Mouse (Mus musculus) midbrain, embryonic 14.5 days (tissue): Measurements from ENCODE around the gene Pm20d2. TPM values are rescaled to one million over a fixed set of nuclear protein-coding genes. Genes with fewer than 3 reads are reported as not detected.

Experiments
- ATAC-seq: fragments of 200-750 bp; cut with Nextera tagmentation; 2 replicates; pipeline ENCODE4 v1.8.0; 2017; ENCODE audit warnings: moderate number of reproducible peaks, moderate library complexity; ENCODE audit not compliant: low FRiP score, low TSS enrichment
- DNase-seq: peaks from one replicate; pipeline ENCODE4 v3.0.0-alpha.2; 2015
- H3K27ac ChIP-seq: fragments of 300-500 bp; sonication (generic); replicated peaks from 2 replicates; pipeline ENCODE4 v1.5.1; 2014; ENCODE audit warnings: mild to moderate bottlenecking, low read depth, low read length, moderate library complexity
- H3K27me3 ChIP-seq: fragments of 300-500 bp; sonication (generic); 2 replicates; pipeline ENCODE4 v1.6.1; 2014; ENCODE audit warnings: low read length, control low read depth, mixed read lengths; ENCODE audit not compliant: control insufficient read depth, insufficient read depth
- H3K36me3 ChIP-seq: fragments of 300-500 bp; sonication (generic); 2 replicates; pipeline ENCODE4 v1.6.1; 2014; ENCODE audit warnings: low read length, control low read depth; ENCODE audit not compliant: control insufficient read depth, insufficient read depth
- H3K4me1 ChIP-seq: fragments of 300-500 bp; sonication (generic); 2 replicates; pipeline ENCODE4 v1.6.1; 2014; ENCODE audit warnings: mild to moderate bottlenecking, antibody characterized with exemption, low read length, control low read depth; ENCODE audit not compliant: control insufficient read depth, insufficient read depth
- H3K4me2 ChIP-seq: fragments of 300-500 bp; sonication (generic); 2 replicates; pipeline ENCODE4 v1.6.1; 2014; ENCODE audit warnings: mild to moderate bottlenecking, low read length, moderate library complexity
- H3K4me3 ChIP-seq: fragments of 300-500 bp; sonication (generic); replicated peaks from 2 replicates; pipeline ENCODE4 v1.5.1; 2014; ENCODE audit warnings: low read depth, low read length
- H3K9ac ChIP-seq: fragments of 300-500 bp; sonication (generic); replicated peaks from 2 replicates; pipeline ENCODE4 v1.6.1; 2014; ENCODE audit warnings: mild to moderate bottlenecking, low read length, moderate library complexity
- H3K9me3 ChIP-seq: fragments of 300-500 bp; sonication (generic); 2 replicates; pipeline ENCODE4 v1.6.1; 2016; ENCODE audit warnings: low read length, control low read depth, mixed read lengths; ENCODE audit not compliant: control insufficient read depth
- WGBS: fragments of 180-500 bp; shearing (Covaris S2); extraction: QIAGEN DNeasy Blood & Tissue Kit; methylation state at CpG from one replicate; pipeline ENCODE4 v1.1.7; 2014; 5-methylcytosine and 5-hydroxymethylcytosine counted together
- polyA plus RNA-seq: library from polyadenylated mRNA; unstranded; fragments of >200 nt; fragmentation: Nextera tagmentation; extraction: Ambion mirVana; gene quantifications from 2 replicates; pipeline ENCODE4 v1.2.1, GENCODE M21; 2014

Pm20d2 gene
- polyA plus RNA-seq, 1 experiment from 2014 or later = 1.9 TPM

DNA sequence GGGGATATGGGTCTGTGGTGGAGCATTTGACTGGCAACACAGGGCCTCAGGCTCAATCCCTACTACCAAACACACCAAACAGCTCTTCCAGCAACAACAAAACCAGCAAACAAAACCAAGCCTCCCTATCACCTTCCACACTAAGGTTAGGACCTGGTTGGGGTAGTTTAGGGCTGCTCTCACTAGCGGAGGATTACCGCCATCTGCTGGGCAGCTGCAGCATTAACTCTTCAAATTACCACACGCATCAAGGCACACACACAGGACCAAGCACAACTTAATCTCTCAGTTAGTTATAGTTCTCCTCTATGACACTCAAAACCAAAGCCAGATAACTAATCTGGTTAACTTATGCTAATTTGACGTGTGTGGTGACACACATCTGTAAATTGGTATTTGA lies 15.1 kb upstream of the Pm20d2 start:
- ATAC-seq (peak; percentile 48; the same call in 1 of the 2 replicates), DNase-seq (peak; percentile 72)
- Histone ChIP-seq H3K4me2 (no peak overlapping the region), H3K27ac (no peak overlapping the region), H3K4me1 (0 out of 2 replicates have a peak, but pooled peaks cover 8% of the 10 kb centered on the region), H3K4me3 (no peak overlapping the region), H3K9ac (no peak overlapping the region), H3K9me3 (no peaks in the 10 kb centered on the region), H3K36me3 (no peaks in the 10 kb centered on the region), H3K27me3 (no peaks in the 10 kb centered on the region)
- under 1% methylated on average over 4 of the region's 4 CpGs for WGBS

DNA sequence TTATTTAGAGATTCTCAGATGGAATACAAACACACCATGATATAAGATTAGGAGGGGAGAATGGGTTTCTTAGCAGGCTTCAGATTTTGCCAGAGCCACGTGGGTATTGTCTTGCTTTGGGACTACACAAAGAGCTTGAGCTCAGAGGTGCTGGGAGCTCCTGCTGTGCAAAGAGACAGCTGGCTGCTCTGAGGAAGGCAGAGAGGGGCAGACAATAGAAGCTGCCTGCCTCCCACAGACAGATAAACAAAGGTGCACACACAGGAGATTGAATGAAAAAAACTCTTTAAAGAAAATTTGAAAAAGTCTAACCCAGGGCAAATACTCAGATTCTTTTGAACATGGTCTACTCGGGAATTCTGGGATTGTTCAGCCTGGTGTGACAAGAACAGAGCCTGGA lies 8.6 kb upstream of the Pm20d2 start:
- DNase-seq = no peak

DNA sequence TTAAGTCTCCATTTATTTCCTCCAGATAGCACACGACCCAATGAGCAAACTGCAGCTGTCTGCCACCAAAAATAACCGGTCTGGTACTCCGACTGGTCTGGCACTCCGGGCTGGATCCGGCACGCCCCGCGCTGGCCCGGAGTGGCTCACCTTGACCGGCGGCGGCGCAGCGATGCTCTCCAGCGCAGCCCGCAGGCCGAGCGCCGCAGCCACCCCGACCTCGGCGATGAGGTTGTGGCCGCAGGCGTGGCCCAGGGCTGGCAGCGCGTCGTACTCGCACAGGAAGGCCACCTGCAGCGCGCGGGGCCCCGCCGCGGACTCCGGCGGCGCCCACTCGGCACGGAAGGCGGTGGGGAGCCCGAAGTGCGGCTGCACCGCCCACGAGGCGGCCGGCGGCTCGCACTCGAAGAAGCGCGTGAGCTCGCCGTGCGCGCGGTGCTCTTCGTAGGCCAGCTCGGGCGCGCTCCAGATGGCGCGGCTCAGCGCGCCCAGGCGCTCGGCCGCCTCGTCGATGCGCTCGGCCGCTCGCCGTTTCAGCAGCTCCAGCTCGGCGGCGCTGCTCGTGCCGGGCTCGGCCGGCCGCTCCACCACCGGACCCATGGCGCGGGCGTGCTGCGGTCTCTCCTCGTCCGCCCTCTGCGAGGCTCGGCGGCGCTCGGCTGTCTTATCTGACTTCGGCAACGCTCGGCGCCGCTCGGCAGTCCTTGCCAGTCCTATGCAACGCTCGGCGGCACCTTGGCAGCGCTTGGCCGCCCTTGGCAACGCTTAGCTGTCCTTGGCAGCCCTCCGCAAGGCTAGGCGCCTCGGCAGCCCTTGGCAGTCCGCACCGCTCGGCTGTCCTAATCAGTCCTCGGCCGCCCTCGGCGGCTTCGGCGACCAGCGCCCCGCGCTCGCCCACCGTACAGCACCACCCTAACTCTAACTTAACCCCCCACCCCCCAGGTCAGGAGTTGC lies 479 bp downstream of the Pm20d2 start:
- Histone ChIP-seq H3K9me3 (no peaks in the 10 kb centered on the region), H3K27ac (peak overlapping the region; percentile 92), H3K36me3 (no peaks in the 10 kb centered on the region), H3K4me1 (no peaks in the 10 kb centered on the region), H3K9ac (peak overlapping the region; percentile 78), H3K4me3 (peak overlapping the region; percentile 65), H3K4me2 (peak overlapping the region; percentile 84), H3K27me3 (no peaks in the 10 kb centered on the region)
- peak; percentile 95 for ATAC-seq
- peak; percentile 93 for DNase-seq
- under 1% methylated on average over 123 of the region's 123 CpGs for WGBS

More for the DNA sequence above, 8.6 kb upstream of the Pm20d2 start:
- no peak overlapping the region for H3K4me3 ChIP-seq
- no peaks in the 10 kb centered on the region for H3K9me3 ChIP-seq
- no peaks in the 10 kb centered on the region for H3K27me3 ChIP-seq
- WGBS = 6% methylated on average over 2 of the region's 2 CpGs
- no peak for ATAC-seq
- H3K36me3 ChIP-seq = no peaks in the 10 kb centered on the region
- H3K27ac ChIP-seq = no peak overlapping the region
- no peak overlapping the region for H3K9ac ChIP-seq
- H3K4me1 ChIP-seq = no peaks in the 10 kb centered on the region
- no peak overlapping the region for H3K4me2 ChIP-seq

DNA sequence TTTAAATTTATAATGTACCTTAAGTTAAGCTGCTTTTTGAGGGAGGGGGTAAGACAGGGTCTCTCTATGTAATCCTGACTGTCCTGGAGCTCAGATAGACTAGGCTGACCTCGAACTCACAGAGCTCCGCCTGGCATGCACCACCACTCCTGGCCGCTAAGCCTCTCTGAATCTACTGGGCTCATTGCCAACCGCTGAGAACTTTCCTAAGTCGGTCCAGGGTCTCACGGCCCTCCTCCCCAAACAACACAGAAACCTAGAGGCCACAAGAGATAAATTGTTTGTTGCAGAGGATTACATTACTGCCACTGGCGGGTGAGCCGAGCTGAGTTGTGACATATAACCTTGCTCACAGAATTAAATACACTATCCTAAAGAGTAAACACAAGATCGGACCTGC lies 1.4 kb downstream of the Pm20d2 start:
- Histone ChIP-seq H3K9ac (no peak overlapping the region), H3K27ac (no peak overlapping the region), H3K4me1 (no peaks in the 10 kb centered on the region), H3K27me3 (no peaks in the 10 kb centered on the region), H3K4me2 (peak overlapping the region; percentile 84), H3K9me3 (no peaks in the 10 kb centered on the region), H3K4me3 (peak overlapping the region; percentile 65), H3K36me3 (0 out of 2 replicates have a peak, but pooled peaks cover 5% of the 10 kb centered on the region)
- ATAC-seq (no peak), DNase-seq (peak; percentile 79)
- WGBS = 11% methylated on average over 9 of the region's 9 CpGs

DNA sequence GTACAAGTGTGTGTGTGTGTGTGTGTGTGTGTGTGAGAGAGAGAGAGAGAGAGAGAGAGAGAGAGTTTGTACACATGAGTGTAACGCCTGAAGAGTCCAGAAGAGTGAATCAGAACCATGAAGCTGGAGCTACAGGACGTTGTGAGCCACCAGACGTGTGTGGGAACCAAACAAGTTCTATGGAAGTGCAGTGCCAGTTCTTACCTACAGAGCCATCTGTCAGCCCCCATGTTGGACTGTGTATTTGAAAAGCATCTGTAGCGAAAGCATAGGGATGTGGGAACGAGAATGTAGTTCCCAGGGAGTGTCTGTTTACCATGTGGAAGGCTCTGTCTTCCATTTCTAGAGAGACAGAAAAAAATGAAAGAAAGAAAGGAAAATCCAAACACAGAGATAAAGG lies 6.1 kb downstream of the Pm20d2 start:
- no peak for DNase-seq
- WGBS = 83% methylated on average over 5 of the region's 5 CpGs
- Histone ChIP-seq H3K27me3 (no peaks in the 10 kb centered on the region), H3K4me1 (no peaks in the 10 kb centered on the region), H3K9ac (no peak overlapping the region), H3K9me3 (no peaks in the 10 kb centered on the region), H3K27ac (no peak overlapping the region), H3K4me2 (no peak overlapping the region), H3K36me3 (peaks cover 10% of the 10 kb centered on the region; the same call in 1 of the 2 replicates), H3K4me3 (no peak overlapping the region)
- ATAC-seq = no peak

DNA sequence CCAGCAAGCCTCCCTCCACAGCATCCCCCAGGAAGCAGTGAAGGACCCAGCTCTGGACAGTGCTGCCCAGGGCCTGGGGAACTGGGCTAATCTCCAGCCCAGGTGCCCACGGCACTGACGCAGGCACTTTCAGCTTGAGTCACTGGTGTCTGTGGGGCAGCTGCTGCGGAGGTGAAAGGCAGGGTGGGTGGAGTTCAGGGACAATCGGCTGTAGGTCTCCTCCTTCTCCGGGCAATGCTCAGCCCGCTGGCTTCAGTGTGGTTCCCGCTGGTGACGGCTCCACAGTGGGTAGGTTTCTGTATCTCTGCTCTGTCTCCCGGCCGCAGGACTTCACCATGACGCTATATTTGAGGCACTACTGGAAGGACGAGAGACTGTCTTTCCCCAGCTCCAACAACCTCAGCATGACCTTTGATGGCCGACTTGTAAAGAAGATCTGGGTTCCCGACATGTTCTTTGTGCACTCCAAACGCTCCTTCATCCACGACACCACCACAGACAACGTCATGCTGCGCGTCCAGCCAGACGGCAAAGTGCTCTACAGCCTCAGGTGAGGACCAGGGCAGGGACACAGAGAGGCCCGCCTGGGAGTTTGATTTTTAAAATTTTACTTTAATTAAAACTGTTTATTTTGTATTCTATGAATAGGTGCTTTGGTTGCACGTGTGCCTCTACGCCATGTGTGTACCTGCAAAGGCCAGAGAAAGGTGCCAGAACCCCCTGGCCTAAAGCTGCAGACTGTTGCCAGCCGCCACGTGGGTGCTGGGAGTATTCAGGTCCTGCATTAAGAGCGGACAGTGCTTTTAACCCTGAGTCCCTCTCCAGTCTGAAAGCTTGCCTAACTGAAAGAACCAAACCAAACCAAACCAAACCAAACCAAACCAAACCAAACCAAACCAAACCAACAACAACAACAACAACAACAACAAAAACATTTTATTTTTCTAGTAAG lies 37.2 kb downstream of the Pm20d2 start:
- Histone ChIP-seq H3K36me3 (no peaks in the 10 kb centered on the region), H3K9ac (no peak overlapping the region), H3K4me2 (no peak overlapping the region), H3K9me3 (no peaks in the 10 kb centered on the region), H3K27me3 (no peaks in the 10 kb centered on the region), H3K4me1 (no peaks in the 10 kb centered on the region), H3K4me3 (no peak overlapping the region), H3K27ac (no peak overlapping the region)
- WGBS = 86% methylated on average over 26 of the region's 26 CpGs
- no peak for DNase-seq
- ATAC-seq = no peak

DNA sequence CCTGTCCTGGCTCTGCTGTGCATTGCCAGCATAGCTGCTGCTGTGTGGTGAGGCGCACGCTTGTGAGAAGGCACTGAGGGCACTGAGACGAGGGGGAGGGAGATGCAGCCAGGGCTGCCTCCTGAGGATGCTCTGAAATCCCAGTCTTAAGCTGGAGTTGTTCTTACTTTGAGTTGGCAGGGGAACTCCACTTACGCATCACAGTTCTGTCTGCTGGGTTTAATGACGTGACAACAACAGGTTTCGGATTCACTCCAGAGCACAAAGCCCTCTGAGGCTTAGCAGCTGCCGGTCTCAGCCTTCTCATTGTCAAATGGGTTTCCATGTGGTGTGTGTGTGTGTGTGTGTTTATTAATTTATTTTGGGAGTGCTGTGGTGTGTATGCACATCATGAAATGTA lies 40.4 kb downstream of the Pm20d2 start:
- Histone ChIP-seq H3K27me3 (no peaks in the 10 kb centered on the region), H3K9ac (no peak overlapping the region), H3K9me3 (no peaks in the 10 kb centered on the region), H3K4me1 (no peaks in the 10 kb centered on the region), H3K4me2 (no peak overlapping the region), H3K4me3 (no peak overlapping the region), H3K27ac (no peak overlapping the region), H3K36me3 (no peaks in the 10 kb centered on the region)
- WGBS = 38% methylated on average over 7 of the region's 7 CpGs
- DNase-seq = no peak
- no peak for ATAC-seq

DNA sequence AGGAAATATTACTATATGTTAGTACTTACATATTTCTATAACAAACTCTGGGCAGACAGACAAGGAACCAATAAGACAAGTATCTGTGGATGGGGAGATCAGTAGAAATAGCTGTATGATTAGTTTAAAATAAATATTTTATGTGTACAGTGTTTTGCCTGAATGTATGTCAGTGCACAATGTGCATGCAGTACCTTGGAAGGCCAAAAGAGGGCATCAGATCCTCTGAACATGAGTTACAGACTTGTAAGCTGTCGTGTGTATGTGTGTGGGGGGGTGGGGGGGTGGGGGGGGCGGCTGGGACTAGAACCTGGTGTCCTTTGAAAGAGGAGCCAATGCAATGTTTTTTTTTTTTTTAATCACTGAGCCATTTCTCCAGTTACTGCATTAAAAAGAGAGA lies 41.7 kb downstream of the Pm20d2 start:
- H3K9ac ChIP-seq = no peak overlapping the region
- 8% methylated on average over 2 of the region's 2 CpGs for WGBS
- H3K9me3 ChIP-seq = no peaks in the 10 kb centered on the region
- no peaks in the 10 kb centered on the region for H3K27me3 ChIP-seq
- H3K4me1 ChIP-seq = no peaks in the 10 kb centered on the region
- H3K4me2 ChIP-seq = no peak overlapping the region
- ATAC-seq (no peak), DNase-seq (peak; percentile 83)
- H3K27ac ChIP-seq = no peak overlapping the region
- H3K4me3 ChIP-seq = no peak overlapping the region
- no peaks in the 10 kb centered on the region for H3K36me3 ChIP-seq
